Mouse (Mus musculus) cortical plate, adult 2 months (tissue): Measurements from ENCODE around the gene Itga9.

Source experiments
- CTCF ChIP-seq: fragments of 200-500 bp; IDR thresholded peaks from 2 replicates; pipeline ENCODE4 v1.5.1; 2011; ENCODE audit warnings: mild to moderate bottlenecking, control low read depth, low read length; ENCODE audit not compliant: insufficient read depth; ENCODE audit errors: extremely low read depth
- POLR2A ChIP-seq: fragments of 200-500 bp; IDR thresholded peaks from 2 replicates; pipeline ENCODE4 v1.6.1; 2011; ENCODE audit warnings: mild to moderate bottlenecking, low read length, control low read depth; ENCODE audit not compliant: insufficient read depth; ENCODE audit errors: extremely low read depth

GRCm38 (mm10) chr9:118618732-118619250 is 12.3 kb downstream of the Itga9 start:
- TF ChIP-seq CTCF (no peak), POLR2A (no peak)
